Mouse (Mus musculus) urinary bladder, postnatal 10 days (tissue): ENCODE results near the gene Itga9.

Experiments
- DNase-seq: peaks from one replicate; pipeline ENCODE4 v3.0.0; 2022; ENCODE audit warnings: low spot score

The Itga9 gene

GRCm38 (mm10) chr9:118686166-118686961, 79.9 kb downstream of the Itga9 start:
- no peak for DNase-seq

- no peak for DNase-seq
Measured at GRCm38 (mm10) chr9:118688248-118688647, 81.8 kb downstream of the Itga9 start.

GRCm38 (mm10) chr9:118688921-118689451, 82.5 kb downstream of the Itga9 start:
- no peak for DNase-seq

- no peak for DNase-seq
Measured at GRCm38 (mm10) chr9:118693256-118693655, 86.8 kb downstream of the Itga9 start.

- DNase-seq = no peak
Measured at GRCm38 (mm10) chr9:118694420-118694825, 87.9 kb downstream of the Itga9 start.

GRCm38 (mm10) chr9:118698191-118698590, 91.7 kb downstream of the Itga9 start:
- DNase-seq = no peak

- no peak for DNase-seq
Measured at GRCm38 (mm10) chr9:118699716-118700115, 93.2 kb downstream of the Itga9 start.

- no peak for DNase-seq
Measured at GRCm38 (mm10) chr9:118700889-118701288, 94.4 kb downstream of the Itga9 start.

- no peak for DNase-seq
Measured at GRCm38 (mm10) chr9:118701791-118702190, 95.3 kb downstream of the Itga9 start.

GRCm38 (mm10) chr9:118703146-118703545, 96.7 kb downstream of the Itga9 start:
- no peak for DNase-seq

- no peak for DNase-seq
Measured at GRCm38 (mm10) chr9:118705381-118706074, 99.0 kb downstream of the Itga9 start.

GRCm38 (mm10) chr9:118706176-118706975, 99.9 kb downstream of the Itga9 start:
- no peak for DNase-seq

- no peak for DNase-seq
Measured at GRCm38 (mm10) chr9:118710625-118711024, 104.1 kb downstream of the Itga9 start.

GRCm38 (mm10) chr9:118711749-118712148, 105.3 kb downstream of the Itga9 start:
- no peak for DNase-seq

- DNase-seq = no peak
Measured at GRCm38 (mm10) chr9:118713515-118713914, 107.0 kb downstream of the Itga9 start.

- DNase-seq = no peak
Measured at GRCm38 (mm10) chr9:118714536-118714935, 108.0 kb downstream of the Itga9 start.

- no peak for DNase-seq
Measured at GRCm38 (mm10) chr9:118715971-118716628, 109.6 kb downstream of the Itga9 start.

- DNase-seq = no peak
Measured at GRCm38 (mm10) chr9:118717436-118717835, 110.9 kb downstream of the Itga9 start.

- no peak for DNase-seq
Measured at GRCm38 (mm10) chr9:118718511-118718910, 112.0 kb downstream of the Itga9 start.

GRCm38 (mm10) chr9:118721056-118721455, 114.6 kb downstream of the Itga9 start:
- DNase-seq = no peak

GRCm38 (mm10) chr9:118722789-118723325, 116.4 kb downstream of the Itga9 start:
- DNase-seq = no peak
